Mouse (Mus musculus) heart, postnatal 0 days (tissue): ENCODE measurements at regions not wholly inside any gene's neighbourhood (a gene's known extent, or its start where the extent isn't known, plus 50 kb on each side); places are given as distances from the start of the nearest gene placed in this dataset.

Source experiments
- CTCF ChIP-seq: IDR thresholded peaks from 2 replicates; pipeline ENCODE4 v1.5.1; 2016; ENCODE audit warnings: antibody characterized with exemption, control low read depth, low read depth
- EP300 ChIP-seq: IDR thresholded peaks from 2 replicates; pipeline ENCODE4 v1.6.1; 2016; ENCODE audit warnings: antibody characterized with exemption, low read depth

- TF ChIP-seq CTCF (no peak), EP300 (no peak)
Measured at GRCm38 (mm10) chr13:110570386-110570785, 175.5 kb downstream of the Plk2 start.
